Mouse (Mus musculus) cerebellum, adult 11 months (tissue): Measurements from ENCODE around the gene Samhd1.

Experiments used
- DNase-seq: peaks from one replicate; pipeline ENCODE4 v3.0.0; 2022

The Samhd1 gene

DNA sequence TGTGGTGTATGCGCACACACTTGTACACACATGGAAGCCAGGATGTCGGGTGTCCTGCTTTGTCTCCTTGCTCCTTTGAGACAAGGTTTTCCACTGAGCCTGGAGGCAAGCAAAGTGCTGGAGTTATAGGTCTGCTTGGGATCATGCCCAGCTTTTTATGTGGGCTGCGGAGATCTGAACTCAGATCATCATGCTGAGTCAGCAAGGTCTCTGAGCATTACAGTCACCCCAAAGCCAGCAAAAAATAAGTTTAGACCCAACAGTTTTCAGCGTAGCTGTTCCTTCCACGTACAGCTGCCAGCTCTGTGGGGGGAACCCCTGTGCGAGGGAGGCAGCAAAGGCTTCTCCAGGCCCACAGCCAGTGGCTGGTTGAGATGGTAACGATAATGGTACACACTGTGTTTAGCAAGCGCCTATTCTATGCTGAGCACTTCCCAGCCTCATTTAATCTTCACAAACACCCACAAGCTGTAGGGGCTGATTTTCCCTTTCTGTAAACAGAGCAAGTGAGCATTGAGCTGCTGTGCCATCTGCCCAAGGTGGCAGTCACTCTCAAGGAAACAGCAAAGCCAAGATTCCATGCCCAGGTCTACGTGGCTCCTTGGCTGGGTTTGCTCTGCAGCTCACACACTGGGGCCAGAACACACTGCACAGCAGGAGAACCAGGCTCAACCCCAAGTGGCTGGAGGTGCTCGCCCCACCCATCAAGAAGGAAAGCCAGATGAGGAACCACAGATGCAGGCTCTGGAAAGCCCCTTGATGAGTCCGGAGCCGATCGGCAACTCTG is 86.5 kb downstream of the Samhd1 start:
- DNase-seq, result peak; percentile 56
